Mouse (Mus musculus): ENCODE data around the gene 2410002F23Rik. TPM values are rescaled to one million over a fixed set of nuclear protein-coding genes. Genes with fewer than 3 reads are reported as not detected.

The 2410002F23Rik gene
- total RNA-seq, 1 experiment: 127 TPM

DNA sequence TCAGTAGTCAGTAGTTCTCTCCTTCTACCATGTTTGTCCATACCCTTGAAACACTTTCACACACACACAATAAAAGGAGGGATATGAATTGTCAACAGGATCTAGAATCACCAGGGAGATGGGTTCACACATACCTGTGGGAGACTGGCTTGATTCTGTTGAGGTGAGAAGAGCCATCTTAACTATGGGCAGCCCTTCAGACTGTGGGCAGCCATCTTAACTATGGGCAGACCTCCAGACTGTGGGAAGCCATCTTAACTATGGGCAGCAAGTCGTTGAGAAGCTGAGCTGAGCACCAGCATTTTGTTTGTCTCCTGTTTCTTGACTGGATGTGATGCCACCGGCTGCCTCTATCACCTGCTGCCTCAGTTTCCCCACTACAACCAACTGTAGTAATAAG is 24.8 kb downstream of the 2410002F23Rik start:
- Histone ChIP-seq H3K4me3 (ENCODE audit: insufficient read depth in 1 of 2, low read depth in 1 of 2, low read length in 2 of 2, poor library complexity in 1 of 2, severe bottlenecking in 1 of 2) (no peak overlapping the region), H3K27ac (ENCODE audit: insufficient read depth, low read depth, low read length, poor library complexity, severe bottlenecking) (no peak overlapping the region), H3K9ac (ENCODE audit: insufficient read depth, low read depth, low read length, poor library complexity, severe bottlenecking) (no peak overlapping the region), H3K36me3 (ENCODE audit: control insufficient read depth, insufficient read depth, low read length, poor library complexity, severe bottlenecking) (no peaks in the 10 kb centered on the region), H3K4me1 (ENCODE audit: control insufficient read depth in 2 of 2, insufficient read depth in 2 of 2, low read length in 2 of 2, poor library complexity in 1 of 2) (peaks cover 0 to 16% of the 10 kb centered on the region in 2 experiments; a peak in 2 of 4 replicates), H3K9me3 (ENCODE audit: control insufficient read depth, insufficient read depth, low read depth, low read length) (no peaks in the 10 kb centered on the region)
- TF ChIP-seq HCFC1 (IDR thresholded peaks at IDR 0.05; ENCODE audit: borderline replicate concordance, insufficient read depth, low read length) (peak; percentile 93), CHD2 (IDR thresholded peaks at IDR 0.05; ENCODE audit: low read depth, low read length) (no peak)
- in situ Hi-C loops (cut with MboI; ENCODE audit: low sequenced_read_pairs in 2 of 2, unreplicated experiment in 2 of 2): loop anchor here in 1 of 2 experiments (25.0 kb wide), 1 partner anchor 166 kb away; the partner anchor contains the start of gene Lrrc4b
- DNase-seq (ENCODE audit: low read depth, low spot score): no peak

GRCm38 (mm10) chr7:44272546-44272945 is 26.0 kb downstream of the 2410002F23Rik start:
- H3K4me1 ChIP-seq (ENCODE audit: control insufficient read depth in 2 of 2, insufficient read depth in 2 of 2, low read length in 2 of 2, poor library complexity in 1 of 2): peaks cover 0 to 18% of the 10 kb centered on the region in 2 experiments; a peak in 2 of 4 replicates
- in situ Hi-C loops (cut with MboI; ENCODE audit: low sequenced_read_pairs in 2 of 2, unreplicated experiment in 2 of 2): loop anchor here in 1 of 2 experiments (25.0 kb wide), 1 partner anchor 165 kb away; the partner anchor contains the start of gene Lrrc4b
- no peaks in the 10 kb centered on the region for H3K36me3 ChIP-seq (ENCODE audit: control insufficient read depth, insufficient read depth, low read length, poor library complexity, severe bottlenecking)
- no peak for DNase-seq (ENCODE audit: low read depth, low spot score)
- no peak overlapping the region for H3K9ac ChIP-seq (ENCODE audit: insufficient read depth, low read depth, low read length, poor library complexity, severe bottlenecking)
- H3K4me3 ChIP-seq (ENCODE audit: insufficient read depth in 1 of 2, low read depth in 1 of 2, low read length in 2 of 2, poor library complexity in 1 of 2, severe bottlenecking in 1 of 2): no peak overlapping the region
- H3K9me3 ChIP-seq (ENCODE audit: control insufficient read depth, insufficient read depth, low read depth, low read length): no peaks in the 10 kb centered on the region
- H3K27ac ChIP-seq (ENCODE audit: insufficient read depth, low read depth, low read length, poor library complexity, severe bottlenecking): no peak overlapping the region
- TF ChIP-seq MAFK (IDR thresholded peaks at IDR 0.05; ENCODE audit: insufficient read depth, low read depth, low read length): no peak
- no peak for TF ChIP-seq ZNF384 (IDR thresholded peaks at IDR 0.05; ENCODE audit: low read depth, low read length)
- no peak for TF ChIP-seq CHD2 (IDR thresholded peaks at IDR 0.05; ENCODE audit: low read depth, low read length)
- TF ChIP-seq ZC3H11A (IDR thresholded peaks at IDR 0.05; ENCODE audit: borderline replicate concordance, low read depth, low read length): no peak
- TF ChIP-seq HCFC1 (IDR thresholded peaks at IDR 0.05; ENCODE audit: borderline replicate concordance, insufficient read depth, low read length): no peak

GRCm38 (mm10) chr7:44273446-44273845 is 26.9 kb downstream of the 2410002F23Rik start:
- in situ Hi-C loops (cut with MboI; ENCODE audit: low sequenced_read_pairs in 2 of 2, unreplicated experiment in 2 of 2): loop anchor here in 1 of 2 experiments (25.0 kb wide), 1 partner anchor 164 kb away; the partner anchor contains the start of gene Lrrc4b
- H3K27ac ChIP-seq (ENCODE audit: insufficient read depth, low read depth, low read length, poor library complexity, severe bottlenecking): no peak overlapping the region; the same call in 1 of the 2 replicates
- H3K4me1 ChIP-seq (ENCODE audit: control insufficient read depth in 2 of 2, insufficient read depth in 2 of 2, low read length in 2 of 2, poor library complexity in 1 of 2): peaks cover 0 to 18% of the 10 kb centered on the region in 2 experiments; a peak in 2 of 4 replicates
- no peaks in the 10 kb centered on the region for H3K36me3 ChIP-seq (ENCODE audit: control insufficient read depth, insufficient read depth, low read length, poor library complexity, severe bottlenecking)
- no peak overlapping the region for H3K4me3 ChIP-seq (ENCODE audit: insufficient read depth in 1 of 2, low read depth in 1 of 2, low read length in 2 of 2, poor library complexity in 1 of 2, severe bottlenecking in 1 of 2)
- DNase-seq (ENCODE audit: low read depth, low spot score): no peak
- H3K9me3 ChIP-seq (ENCODE audit: control insufficient read depth, insufficient read depth, low read depth, low read length): no peaks in the 10 kb centered on the region
- no peak overlapping the region for H3K9ac ChIP-seq (ENCODE audit: insufficient read depth, low read depth, low read length, poor library complexity, severe bottlenecking)
- TF ChIP-seq HCFC1 (IDR thresholded peaks at IDR 0.05; ENCODE audit: borderline replicate concordance, insufficient read depth, low read length) (no peak), CHD2 (IDR thresholded peaks at IDR 0.05; ENCODE audit: low read depth, low read length) (no peak)

- in situ Hi-C loops (cut with MboI; ENCODE audit: low sequenced_read_pairs in 2 of 2, unreplicated experiment in 2 of 2): loop anchor here in 1 of 2 experiments (25.0 kb wide), 1 partner anchor 163 kb away; the partner anchor contains the start of gene Lrrc4b
- Histone ChIP-seq H3K36me3 (ENCODE audit: control insufficient read depth, insufficient read depth, low read length, poor library complexity, severe bottlenecking) (no peaks in the 10 kb centered on the region), H3K4me1 (ENCODE audit: control insufficient read depth in 2 of 2, insufficient read depth in 2 of 2, low read length in 2 of 2, poor library complexity in 1 of 2) (peaks cover 0 to 18% of the 10 kb centered on the region in 2 experiments; a peak in 2 of 4 replicates), H3K9me3 (ENCODE audit: control insufficient read depth, insufficient read depth, low read depth, low read length) (no peaks in the 10 kb centered on the region), H3K4me3 (ENCODE audit: insufficient read depth in 1 of 2, low read depth in 1 of 2, low read length in 2 of 2, poor library complexity in 1 of 2, severe bottlenecking in 1 of 2) (peak overlapping the region; percentile 32 to 46; a peak in 2 of 4 replicates), H3K27ac (ENCODE audit: insufficient read depth, low read depth, low read length, poor library complexity, severe bottlenecking) (no peak overlapping the region; the same call in 1 of the 2 replicates), H3K9ac (ENCODE audit: insufficient read depth, low read depth, low read length, poor library complexity, severe bottlenecking) (peak overlapping the region; percentile 31; the same call in 1 of the 2 replicates)
- TF ChIP-seq ZNF384 (IDR thresholded peaks at IDR 0.05; ENCODE audit: low read depth, low read length): no peak
- no peak for DNase-seq (ENCODE audit: low read depth, low spot score)
Observed at GRCm38 (mm10) chr7:44274096-44274495, 27.6 kb downstream of the 2410002F23Rik start.

DNA sequence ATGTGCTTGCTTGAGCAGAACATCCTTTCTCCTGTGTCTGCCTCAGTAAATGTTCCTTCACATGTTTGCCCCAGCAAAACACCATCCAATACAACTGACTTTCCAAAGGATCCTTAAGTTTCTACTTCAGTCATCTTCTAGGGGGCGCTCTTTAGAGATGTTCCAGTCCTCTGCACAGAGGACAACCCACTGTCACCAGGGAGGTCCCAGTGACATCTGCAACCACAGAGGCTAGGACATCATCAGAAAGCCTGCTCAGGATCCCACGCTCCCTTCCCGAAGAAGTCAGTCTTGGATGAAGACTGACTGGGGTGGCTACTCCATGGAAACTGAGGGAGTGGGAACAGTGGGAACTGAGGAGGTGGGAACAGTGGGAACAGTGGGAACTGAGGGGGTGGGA is 29.0 kb downstream of the 2410002F23Rik start:
- H3K9me3 ChIP-seq (ENCODE audit: control insufficient read depth, insufficient read depth, low read depth, low read length): no peaks in the 10 kb centered on the region
- DNase-seq (ENCODE audit: low read depth, low spot score): no peak
- H3K27ac ChIP-seq (ENCODE audit: insufficient read depth, low read depth, low read length, poor library complexity, severe bottlenecking): no peak overlapping the region
- H3K36me3 ChIP-seq (ENCODE audit: control insufficient read depth, insufficient read depth, low read length, poor library complexity, severe bottlenecking): no peaks in the 10 kb centered on the region
- no peak overlapping the region for H3K4me3 ChIP-seq (ENCODE audit: insufficient read depth in 1 of 2, low read depth in 1 of 2, low read length in 2 of 2, poor library complexity in 1 of 2, severe bottlenecking in 1 of 2)
- H3K4me1 ChIP-seq (ENCODE audit: control insufficient read depth in 2 of 2, insufficient read depth in 2 of 2, low read length in 2 of 2, poor library complexity in 1 of 2): peaks cover 0 to 18% of the 10 kb centered on the region in 2 experiments; a peak in 2 of 4 replicates
- no peak overlapping the region for H3K9ac ChIP-seq (ENCODE audit: insufficient read depth, low read depth, low read length, poor library complexity, severe bottlenecking)
- in situ Hi-C loops (cut with MboI; ENCODE audit: low sequenced_read_pairs in 2 of 2, unreplicated experiment in 2 of 2): no loop called here
- no peak for TF ChIP-seq ZC3H11A (IDR thresholded peaks at IDR 0.05; ENCODE audit: borderline replicate concordance, low read depth, low read length)
- TF ChIP-seq HCFC1 (IDR thresholded peaks at IDR 0.05; ENCODE audit: borderline replicate concordance, insufficient read depth, low read length): no peak
- TF ChIP-seq MAFK (IDR thresholded peaks at IDR 0.05; ENCODE audit: insufficient read depth, low read depth, low read length): no peak
- TF ChIP-seq ZNF384 (IDR thresholded peaks at IDR 0.05; ENCODE audit: low read depth, low read length): no peak
- no peak for TF ChIP-seq CHD2 (IDR thresholded peaks at IDR 0.05; ENCODE audit: low read depth, low read length)

Data from ES-E14 (cell line).